Mouse (Mus musculus) myocyte (in vitro differentiated cells): ENCODE measurements around the gene Tmem88b.

Experiments used
- CEBPB ChIP-seq: IDR thresholded peaks from 2 replicates; pipeline ENCODE4 v1.6.1; 2011; ENCODE audit warnings: mild to moderate bottlenecking, moderate library complexity; ENCODE audit not compliant: poor library complexity, insufficient read depth, severe bottlenecking
- E2F4 ChIP-seq: IDR thresholded peaks from one replicate; pipeline ENCODE4 v1.6.1; 2011; ENCODE audit warnings: mild to moderate bottlenecking, control low read depth, moderate library complexity; ENCODE audit not compliant: insufficient read depth
- MYOD1 ChIP-seq, 3 experiments: IDR thresholded peaks; one replicate each; pipeline ENCODE4 v1.6.1; 2011; ENCODE audit warnings: control low read depth in 2 of 3, low read depth in 2 of 3, mild to moderate bottlenecking in 2 of 3, moderate library complexity in 1 of 3; ENCODE audit not compliant: insufficient read length in 2 of 3, control insufficient read depth in 1 of 3
- MYOG ChIP-seq, 3 experiments: IDR thresholded peaks; one replicate each; pipeline ENCODE4 v1.6.1; 2011; ENCODE audit warnings: control low read depth in 2 of 3, low read depth in 2 of 3, mild to moderate bottlenecking in 2 of 3; ENCODE audit not compliant: insufficient read length in 2 of 3, control insufficient read depth in 1 of 3, insufficient read depth in 1 of 3
- POLR2A ChIP-seq: IDR thresholded peaks from one replicate; pipeline ENCODE4 v1.6.1; 2011; ENCODE audit warnings: low read depth, mild to moderate bottlenecking, control low read depth, moderate library complexity; ENCODE audit not compliant: insufficient read length
- SRF ChIP-seq: IDR thresholded peaks from one replicate; pipeline ENCODE4 v1.6.1; 2011; ENCODE audit warnings: low read depth; ENCODE audit not compliant: control insufficient read depth, insufficient read length
- TCF12 ChIP-seq: IDR thresholded peaks from one replicate; pipeline ENCODE4 v1.6.1; 2011; ENCODE audit warnings: mild to moderate bottlenecking, control low read depth; ENCODE audit not compliant: poor library complexity, insufficient read depth, severe bottlenecking
- TCF3 ChIP-seq: IDR thresholded peaks from one replicate; pipeline ENCODE4 v1.6.1; 2011; ENCODE audit warnings: low read depth, control low read depth; ENCODE audit not compliant: insufficient read length
- USF1 ChIP-seq: IDR thresholded peaks from one replicate; pipeline ENCODE4 v1.6.1; 2011; ENCODE audit warnings: low read depth, mild to moderate bottlenecking, control low read depth, moderate library complexity

- TF ChIP-seq MYOG (IDR thresholded peaks at IDR 0.05; ENCODE audit: control insufficient read depth in 1 of 3, insufficient read depth in 1 of 3, insufficient read length in 2 of 3, low read depth in 2 of 3): no peak
- TF ChIP-seq POLR2A: no peak
- no peak for TF ChIP-seq CEBPB
- no peak for TF ChIP-seq MYOD1 (IDR thresholded peaks at IDR 0.05; ENCODE audit: control insufficient read depth in 1 of 3, insufficient read length in 2 of 3, low read depth in 2 of 3)
- no peak for TF ChIP-seq E2F4
- no peak for TF ChIP-seq SRF
- no peak for TF ChIP-seq USF1
- TF ChIP-seq TCF3: no peak
- TF ChIP-seq TCF12: no peak
These were observed 24.1 kb downstream of the Tmem88b start for GRCm38 (mm10) chr4:155761356-155762099.
